Mouse (Mus musculus) cerebellum, adult 2 months (tissue): ENCODE results near the gene Dennd6a.

Experiments
- CTCF ChIP-seq: fragments of 200-500 bp; IDR thresholded peaks from 2 replicates; pipeline ENCODE4 v1.5.1; 2011; ENCODE audit warnings: low read depth, mild to moderate bottlenecking, control low read depth, low read length, moderate library complexity, borderline replicate concordance; ENCODE audit not compliant: insufficient read depth
- POLR2A ChIP-seq: fragments of 200-500 bp; IDR thresholded peaks from 2 replicates; pipeline ENCODE4 v1.6.1; 2011; ENCODE audit warnings: low read length, control low read depth, borderline replicate concordance; ENCODE audit not compliant: insufficient read depth

DNA sequence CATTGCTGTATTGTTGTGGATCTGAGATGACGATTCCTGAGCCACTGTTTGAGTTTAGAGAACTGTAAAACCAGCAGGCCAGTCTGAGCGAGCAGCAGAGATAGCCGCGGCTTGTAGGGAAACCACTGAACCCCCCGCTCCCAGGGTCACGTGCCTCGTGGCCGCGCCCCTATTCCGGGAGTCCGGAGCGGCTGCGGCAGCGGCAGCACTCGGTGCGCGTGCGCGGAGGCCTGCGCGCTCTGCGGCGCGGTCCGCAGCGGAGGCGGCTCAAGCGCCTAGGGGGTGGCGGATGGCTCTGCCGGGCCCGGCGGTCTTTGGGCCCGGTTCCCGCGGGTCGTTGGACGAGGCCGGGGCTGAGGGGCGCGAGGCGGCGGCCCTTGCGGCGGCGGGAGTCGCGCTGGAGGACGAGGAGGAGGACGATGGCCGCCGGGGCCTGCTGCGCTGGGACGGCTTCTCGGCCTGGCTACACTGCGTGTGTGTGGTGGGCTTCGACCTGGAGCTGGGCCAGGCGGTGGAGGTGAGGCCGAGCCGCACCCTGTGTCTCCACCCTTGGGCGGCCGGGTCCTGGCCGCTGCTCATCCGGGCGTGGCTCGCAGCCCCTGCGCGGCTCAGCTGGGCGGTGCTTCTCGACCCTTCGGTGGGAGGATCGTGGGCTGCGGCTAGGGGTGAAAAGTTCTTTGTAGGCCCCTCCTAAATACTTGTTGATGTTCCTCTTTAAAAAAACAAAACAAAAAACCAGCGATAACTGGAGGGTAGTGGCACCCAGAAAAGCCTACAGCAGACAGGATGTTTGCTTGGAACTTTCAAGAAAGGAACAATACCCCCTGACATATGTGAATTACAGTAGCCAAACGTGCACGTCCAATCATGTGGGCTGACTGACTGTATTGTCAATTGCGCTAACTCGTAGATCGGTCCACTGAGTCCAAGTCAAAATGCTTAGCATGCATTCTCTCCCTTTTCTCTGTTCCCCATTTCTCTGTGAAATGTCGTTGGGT is 6.0 kb downstream of the Dennd6a start:
- TF ChIP-seq POLR2A (peak; percentile 91), CTCF (no peak)
